Comparison of ENCODE assay signal across 9 mouse cellular contexts in the genomic region with DNA sequence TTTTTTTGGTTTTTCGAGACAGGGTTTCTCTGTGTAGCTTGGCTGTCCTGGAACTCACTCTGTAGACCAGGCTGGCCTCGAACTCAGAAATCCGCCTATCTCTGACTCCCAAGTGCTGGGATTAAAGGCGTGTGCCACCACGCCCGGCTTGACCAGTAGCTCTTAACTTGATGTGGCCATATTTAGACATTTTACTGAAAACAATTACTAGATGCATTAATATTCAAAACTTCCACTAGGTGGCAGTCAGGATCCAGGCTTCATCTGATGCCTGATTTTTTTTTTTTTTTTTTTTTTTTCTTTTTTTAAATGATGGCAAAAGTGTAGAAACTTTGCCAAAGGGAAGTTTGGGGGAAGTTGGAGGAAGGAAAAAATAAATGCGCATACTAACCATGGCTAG. TPM values are rescaled to one million over a fixed set of nuclear protein-coding genes. Genes with fewer than 3 reads are reported as not detected.
A peak's percentile ranks its signal among the peaks of the same experiment; 100 is the strongest.
DNase-seq lines count a peak whose midpoint lies in the region; ATAC-seq and TF ChIP-seq lines count a peak whose summit lies in the region.
"Had no signal": no experiment of that assay in that cellular context is flagged by ENCODE, and none has a peak within 500 bp of the region (broad histone marks: within the 10 kb centered on the region; RNA-seq: fewer than 3 reads in every experiment).

No protein-coding gene starts in this region.

- TF ChIP-seq CTCF in forebrain, postnatal 0 days (IDR thresholded peaks at IDR 0.05; ENCODE audit: low read depth), result peak; percentile 78

- peaks cover 7% of the 10 kb centered on the region; the same call in 1 of the 2 replicates for H3K4me1 ChIP-seq in forebrain, postnatal 0 days (ENCODE audit: insufficient read depth)
- H3K4me1 ChIP-seq in forebrain, embryonic 11.5 days (replicated peaks; ENCODE audit: control insufficient read depth, insufficient read depth, low read length), result no peaks in the 10 kb centered on the region
- H3K4me1 ChIP-seq in neural tube, embryonic 11.5 days (ENCODE audit: control insufficient read depth, insufficient read depth, low read length), result no peaks in the 10 kb centered on the region
- H3K4me1 ChIP-seq in neural tube, embryonic 15.5 days, result peaks cover 9% of the 10 kb centered on the region

- H3K27me3 ChIP-seq in forebrain, postnatal 0 days (ENCODE audit: insufficient read depth, low read length), result no peaks in the 10 kb centered on the region
- no peaks in the 10 kb centered on the region for H3K27me3 ChIP-seq in forebrain, embryonic 11.5 days (ENCODE audit: control insufficient read depth, insufficient read depth, low read length)
- no peaks in the 10 kb centered on the region for H3K27me3 ChIP-seq in neural tube, embryonic 11.5 days (ENCODE audit: control insufficient read depth, insufficient read depth, low read length)
- H3K27me3 ChIP-seq in neural tube, embryonic 15.5 days (replicated peaks), result no peaks in the 10 kb centered on the region

- H3K9me3 ChIP-seq in forebrain, postnatal 0 days (ENCODE audit: low read length), result no peaks in the 10 kb centered on the region
- H3K9me3 ChIP-seq in forebrain, embryonic 11.5 days (ENCODE audit: control insufficient read depth, low read length), result no peaks in the 10 kb centered on the region
- no peaks in the 10 kb centered on the region for H3K9me3 ChIP-seq in neural tube, embryonic 11.5 days (ENCODE audit: control insufficient read depth, low read length)
- H3K9me3 ChIP-seq in neural tube, embryonic 15.5 days (replicated peaks), result no peaks in the 10 kb centered on the region

- no peak overlapping the region for H3K9ac ChIP-seq in forebrain, postnatal 0 days
- no peak overlapping the region for H3K9ac ChIP-seq in forebrain, embryonic 11.5 days (ENCODE audit: low read length)
- no peak overlapping the region for H3K9ac ChIP-seq in neural tube, embryonic 11.5 days (ENCODE audit: low read length)
- H3K9ac ChIP-seq in neural tube, embryonic 15.5 days (replicated peaks), result no peak overlapping the region

- no peak overlapping the region for H3K27ac ChIP-seq in forebrain, postnatal 0 days (ENCODE audit: low read depth, low read length)
- no peak overlapping the region for H3K27ac ChIP-seq in forebrain, embryonic 11.5 days (ENCODE audit: low read depth, low read length)
- no peak overlapping the region for H3K27ac ChIP-seq in neural tube, embryonic 11.5 days (ENCODE audit: low read depth, low read length)
- no peak overlapping the region for H3K27ac ChIP-seq in neural tube, embryonic 15.5 days (replicated peaks)

- WGBS in forebrain, postnatal 0 days, result 11% methylated on average over 7 of the region's 7 CpGs
- WGBS in forebrain, embryonic 11.5 days, result 23% methylated on average over 7 of the region's 7 CpGs
- WGBS in neural tube, embryonic 11.5 days, result 27% methylated on average over 7 of the region's 7 CpGs
- 20% methylated on average over 7 of the region's 7 CpGs for WGBS in neural tube, embryonic 15.5 days

- no peak overlapping the region for H3K4me2 ChIP-seq in forebrain, postnatal 0 days (ENCODE audit: low read depth)
- H3K4me2 ChIP-seq in forebrain, embryonic 11.5 days (ENCODE audit: low read depth, low read length, severe bottlenecking), result no peak overlapping the region
- no peak overlapping the region for H3K4me2 ChIP-seq in neural tube, embryonic 11.5 days (ENCODE audit: low read depth)
- no peak overlapping the region for H3K4me2 ChIP-seq in neural tube, embryonic 15.5 days

- ATAC-seq in forebrain, postnatal 0 days, result no peak
- ATAC-seq in forebrain, embryonic 11.5 days (replicated peaks; ENCODE audit: low FRiP score), result no peak
- no peak for ATAC-seq in neural tube, embryonic 11.5 days (ENCODE audit: insufficient read depth, low FRiP score, low TSS enrichment)
- no peak for ATAC-seq in neural tube, embryonic 15.5 days (ENCODE audit: low FRiP score)

- no peaks in the 10 kb centered on the region for H3K36me3 ChIP-seq in forebrain, postnatal 0 days (ENCODE audit: insufficient read depth)
- H3K36me3 ChIP-seq in forebrain, embryonic 11.5 days (ENCODE audit: control insufficient read depth, insufficient read depth, low read length), result no peaks in the 10 kb centered on the region
- H3K36me3 ChIP-seq in neural tube, embryonic 11.5 days (ENCODE audit: control insufficient read depth, insufficient read depth, low read length), result no peaks in the 10 kb centered on the region
- no peaks in the 10 kb centered on the region for H3K36me3 ChIP-seq in neural tube, embryonic 15.5 days

- no peak overlapping the region for H3K4me3 ChIP-seq in forebrain, postnatal 0 days (ENCODE audit: low read depth, low read length)
- no peak overlapping the region for H3K4me3 ChIP-seq in forebrain, embryonic 11.5 days (ENCODE audit: low read depth, low read length)
- H3K4me3 ChIP-seq in neural tube, embryonic 11.5 days (ENCODE audit: low read depth, low read length), result no peak overlapping the region
- no peak overlapping the region for H3K4me3 ChIP-seq in neural tube, embryonic 15.5 days (replicated peaks)

- DNase-seq in forebrain, postnatal 0 days, result peak; percentile 75
- DNase-seq in forebrain, embryonic 11.5 days (ENCODE audit: low spot score), result no peak
- peak; percentile 30 for DNase-seq in neural tube, embryonic 11.5 days (ENCODE audit: low spot score)
- peak; percentile 66 to 67 for DNase-seq in cerebellum, postnatal 25 days
- peak; percentile 46 for DNase-seq in kidney, postnatal 10 days
- DNase-seq in retina, postnatal 1 day, result peak; percentile 81
- DNase-seq in spleen, adult 18-20 months, result no peak

RNA-seq across cellular contexts. Expression of gene Smndc1, which starts 4.2 kb away (rescaled TPM):
- 13.9 and 15.5 TPM in 2 replicates for total RNA-seq in forebrain, postnatal 0 days (2014; rRNA removed)
- polyA plus RNA-seq in forebrain, postnatal 0 days (2015; fragmentation: Nextera tagmentation; extraction: Ambion mirVana), result 33.9 and 39.3 TPM in 2 replicates
- 53.6 and 57.6 TPM in 2 replicates for polyA plus RNA-seq in forebrain, embryonic 11.5 days (2014; fragmentation: Nextera tagmentation; extraction: Ambion mirVana)
- polyA plus RNA-seq in neural tube, embryonic 11.5 days (2014; fragmentation: Nextera tagmentation; extraction: Ambion mirVana), result 54.4 and 57.5 TPM in 2 replicates
- 29.3 and 31.6 TPM in 2 replicates for polyA plus RNA-seq in neural tube, embryonic 15.5 days (2015; fragmentation: Nextera tagmentation; extraction: Ambion mirVana)

RNA-seq across cellular contexts. Expression of gene Gm10197, which starts 23.0 kb away (rescaled TPM):
- not detected in 2 replicates for total RNA-seq in forebrain, postnatal 0 days (2014; rRNA removed)
- polyA plus RNA-seq in forebrain, postnatal 0 days (2015; fragmentation: Nextera tagmentation; extraction: Ambion mirVana), result not detected in 2 replicates
- polyA plus RNA-seq in forebrain, embryonic 11.5 days (2014; fragmentation: Nextera tagmentation; extraction: Ambion mirVana), result not detected in 2 replicates
- polyA plus RNA-seq in neural tube, embryonic 11.5 days (2014; fragmentation: Nextera tagmentation; extraction: Ambion mirVana), result 7.2 TPM in 1 of 2 replicates, not detected in the other
- polyA plus RNA-seq in neural tube, embryonic 15.5 days (2015; fragmentation: Nextera tagmentation; extraction: Ambion mirVana), result not detected in 2 replicates
- polyA plus RNA-seq: limb, embryonic 11.5 days had no signal

Comparison
In these comparisons a context has a peak if more than half of its experiments do, and no peak if none do; other contexts are left out.
1. DNase-seq: peak in forebrain, postnatal 0 days (single experiment), neural tube, embryonic 11.5 days (single experiment), cerebellum, postnatal 25 days (2 of 2), kidney, postnatal 10 days (single experiment) and retina, postnatal 1 day (single experiment); none in forebrain, embryonic 11.5 days (single experiment) and spleen, adult 18-20 months (0 of 2).